Mouse (Mus musculus) heart, postnatal 0 days (tissue): Measurements from ENCODE around the gene Foxc2. TPM values are rescaled to one million over a fixed set of nuclear protein-coding genes. Genes with fewer than 3 reads are reported as not detected.

Experiments
- ATAC-seq: fragments of 200-750 bp; cut with Nextera tagmentation; 2 replicates; pipeline ENCODE4 v1.8.0; 2017; ENCODE audit warnings: low read depth, moderate number of reproducible peaks, moderate library complexity; ENCODE audit not compliant: insufficient read depth
- DNase-seq: peaks from one replicate; pipeline ENCODE4 v3.0.0-alpha.2; 2016; ENCODE audit warnings: low spot score
- H3K27ac ChIP-seq: fragments of 300-500 bp; sonication (generic); 2 replicates; pipeline ENCODE4 v1.5.1; 2014; ENCODE audit warnings: low read depth, mild to moderate bottlenecking
- H3K27me3 ChIP-seq: fragments of 300-500 bp; sonication (generic); 2 replicates; pipeline ENCODE4 v1.6.1; 2014; ENCODE audit warnings: low read length, mixed read lengths; ENCODE audit not compliant: control insufficient read depth, insufficient read depth
- H3K36me3 ChIP-seq: fragments of 300-500 bp; sonication (generic); replicated peaks from 2 replicates; pipeline ENCODE4 v1.6.1; 2014; ENCODE audit warnings: low read length, mixed read lengths; ENCODE audit not compliant: control insufficient read depth, insufficient read depth
- H3K4me1 ChIP-seq: fragments of 300-500 bp; sonication (generic); 2 replicates; pipeline ENCODE4 v1.6.1; 2014; ENCODE audit warnings: antibody characterized with exemption; ENCODE audit not compliant: control insufficient read depth, insufficient read depth
- H3K4me2 ChIP-seq: fragments of 300-500 bp; sonication (generic); 2 replicates; pipeline ENCODE4 v1.6.1; 2014; ENCODE audit warnings: low read depth, mild to moderate bottlenecking, low read length, moderate library complexity
- H3K4me3 ChIP-seq: fragments of 300-500 bp; sonication (generic); 2 replicates; pipeline ENCODE4 v1.5.1; 2014; ENCODE audit warnings: low read depth, low read length
- H3K9ac ChIP-seq: fragments of 300-500 bp; sonication (generic); replicated peaks from 2 replicates; pipeline ENCODE4 v1.6.1; 2014; ENCODE audit warnings: low read depth, low read length, mixed read lengths
- H3K9me3 ChIP-seq: fragments of 300-500 bp; sonication (generic); replicated peaks from 2 replicates; pipeline ENCODE4 v1.6.1; 2016; ENCODE audit warnings: low read length; ENCODE audit not compliant: control insufficient read depth
- CTCF ChIP-seq: IDR thresholded peaks from 2 replicates; pipeline ENCODE4 v1.5.1; 2016; ENCODE audit warnings: antibody characterized with exemption, control low read depth, low read depth
- EP300 ChIP-seq: IDR thresholded peaks from 2 replicates; pipeline ENCODE4 v1.6.1; 2016; ENCODE audit warnings: antibody characterized with exemption, low read depth
- WGBS: fragments of 180-500 bp; shearing (Covaris S2); extraction: QIAGEN DNeasy Blood & Tissue Kit; methylation state at CpG from one replicate; pipeline ENCODE4 v1.1.7; 2014; 5-methylcytosine and 5-hydroxymethylcytosine counted together
- polyA plus RNA-seq: library from polyadenylated mRNA; unstranded; fragments of >200 nt; fragmentation: Nextera tagmentation; extraction: Ambion mirVana; gene quantifications from 2 replicates; pipeline ENCODE4 v1.2.1, GENCODE M21; 2015
- total RNA-seq: library from RNA; depleted of rRNA; stranded (reverse); fragments of >200 nt; gene quantifications from 2 replicates; pipeline ENCODE4 v1.2.3, GENCODE M21; 2014; ENCODE audit warnings: low replicate concordance; rRNA removed

Foxc2 gene
- total RNA-seq: 6.6 and 16.4 TPM in 2 replicates
- 2.5 and 3.3 TPM in 2 replicates for polyA plus RNA-seq

DNA sequence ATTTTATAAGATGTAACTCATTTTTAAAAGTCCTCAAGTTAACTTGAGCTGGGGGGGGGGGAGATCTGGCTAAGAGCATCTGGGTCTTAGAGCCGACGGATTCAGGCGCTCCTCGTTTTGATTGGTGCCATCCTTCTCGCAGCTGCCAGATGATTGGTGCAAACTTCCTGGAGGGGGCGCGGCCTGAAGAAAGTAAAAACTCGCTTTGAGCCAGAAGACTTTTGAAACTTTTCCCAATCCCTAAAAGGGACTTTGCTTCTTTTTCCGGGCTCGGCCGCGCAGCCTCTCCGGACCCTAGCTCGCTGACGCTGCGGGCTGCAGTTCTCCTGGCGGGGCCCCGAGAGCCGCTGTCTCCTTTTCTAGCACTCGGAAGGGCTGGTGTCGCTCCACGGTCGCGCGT lies at the start of gene Foxc2:
Gene Foxc2, plus strand, starts transcription at position 224 of the 400 bp plus-strand sequence.
- under 1% methylated on average over 25 of the region's 25 CpGs for WGBS
- peak within 1 kb of the TSS; percentile 59 for H3K9ac ChIP-seq
- no peaks in the 10 kb centered on the region for H3K4me1 ChIP-seq
- no peaks in the 10 kb centered on the region for H3K9me3 ChIP-seq
- ATAC-seq: peak; percentile 64; the same call in 1 of the 2 replicates
- peaks cover 83% of the 10 kb centered on the region for H3K27me3 ChIP-seq
- DNase-seq: peak; percentile 94
- H3K27ac ChIP-seq: peak within 1 kb of the TSS; percentile 82
- TF ChIP-seq EP300 (no peak), CTCF (no peak)
- no peaks in the 10 kb centered on the region for H3K36me3 ChIP-seq
- H3K4me3 ChIP-seq: peak within 1 kb of the TSS; percentile 58
- peak within 1 kb of the TSS; percentile 65 for H3K4me2 ChIP-seq

DNA sequence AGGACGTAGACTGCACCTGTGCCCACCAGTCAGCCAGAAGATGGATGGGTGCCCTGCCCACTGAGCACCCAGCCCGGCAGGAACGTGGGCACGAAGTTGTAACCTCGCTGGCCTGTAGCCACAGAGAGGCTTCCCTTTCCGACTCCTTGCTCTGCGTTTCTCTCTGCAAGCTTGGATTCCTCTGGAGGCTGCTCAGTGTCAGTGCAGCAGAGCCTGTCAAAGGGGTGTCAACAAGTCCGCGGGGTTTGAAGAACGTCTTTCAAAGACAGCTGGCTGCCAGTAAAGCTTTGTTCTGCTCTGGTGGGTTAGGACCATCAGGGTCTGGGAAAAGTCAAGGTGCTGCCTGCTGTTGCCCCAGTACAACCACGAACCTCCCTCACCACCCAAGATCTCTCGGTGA lies 44.5 kb upstream of the Foxc2 start:
- H3K9me3 ChIP-seq: no peaks in the 10 kb centered on the region
- H3K9ac ChIP-seq: no peak overlapping the region
- ATAC-seq (peak; percentile 33; the same call in 1 of the 2 replicates), DNase-seq (no peak)
- peaks cover 5% of the 10 kb centered on the region; the same call in 1 of the 2 replicates for H3K4me1 ChIP-seq
- H3K27me3 ChIP-seq: peaks cover 83% of the 10 kb centered on the region
- no peak overlapping the region for H3K27ac ChIP-seq
- H3K4me3 ChIP-seq: no peak overlapping the region
- 5% methylated on average over 12 of the region's 12 CpGs for WGBS
- no peak overlapping the region for H3K4me2 ChIP-seq
- H3K36me3 ChIP-seq: no peaks in the 10 kb centered on the region
- no peak for TF ChIP-seq EP300
- TF ChIP-seq CTCF: peak; percentile 35; the same call in 1 of the 2 replicates

DNA sequence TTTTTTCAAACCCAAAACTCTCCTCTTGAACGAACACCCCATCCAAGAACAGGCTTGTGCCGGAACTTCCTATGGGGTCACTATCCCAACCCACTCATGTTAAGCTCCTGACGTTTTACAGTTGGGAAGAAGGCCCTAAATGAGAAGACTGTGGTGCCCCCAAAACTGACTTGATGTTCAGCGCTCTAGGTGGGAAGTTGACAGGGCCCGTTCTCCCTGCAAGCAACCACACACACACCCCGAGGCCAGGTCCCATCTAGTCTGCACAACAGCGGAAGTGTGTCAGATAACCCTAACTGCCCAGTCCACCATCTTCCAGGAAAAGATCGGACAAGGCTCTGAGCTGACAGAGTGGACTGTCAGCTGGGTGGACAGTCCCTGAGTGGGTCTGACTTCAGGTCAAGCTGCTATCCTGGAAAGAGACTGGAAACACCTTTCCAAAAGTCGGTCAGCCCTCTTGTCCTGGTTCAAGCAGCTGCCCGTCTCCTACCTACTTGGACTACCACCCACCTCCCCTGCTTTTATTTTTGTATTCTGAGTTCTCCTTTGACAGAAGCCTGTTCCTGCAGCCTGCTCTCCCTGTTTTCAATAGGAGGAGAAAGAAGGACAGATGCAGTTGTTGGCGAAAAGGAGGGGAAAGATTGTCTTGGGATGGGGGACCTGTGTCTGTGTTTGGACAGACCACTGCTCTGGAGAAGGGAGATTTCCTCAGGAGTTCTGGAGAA lies 43.4 kb upstream of the Foxc2 start:
- TF ChIP-seq CTCF (no peak), EP300 (no peak)
- 0 out of 2 replicates have a peak overlapping the region, but pooled peaks have one; percentile 37 for H3K4me3 ChIP-seq
- H3K36me3 ChIP-seq: no peaks in the 10 kb centered on the region
- H3K27ac ChIP-seq: no peak overlapping the region
- peaks cover 5% of the 10 kb centered on the region; the same call in 1 of the 2 replicates for H3K4me1 ChIP-seq
- WGBS: 17% methylated on average over 11 of the region's 11 CpGs
- H3K4me2 ChIP-seq: no peak overlapping the region
- H3K27me3 ChIP-seq: peaks cover 94% of the 10 kb centered on the region
- ATAC-seq (no peak), DNase-seq (no peak)
- no peak overlapping the region for H3K9ac ChIP-seq
- no peaks in the 10 kb centered on the region for H3K9me3 ChIP-seq

DNA sequence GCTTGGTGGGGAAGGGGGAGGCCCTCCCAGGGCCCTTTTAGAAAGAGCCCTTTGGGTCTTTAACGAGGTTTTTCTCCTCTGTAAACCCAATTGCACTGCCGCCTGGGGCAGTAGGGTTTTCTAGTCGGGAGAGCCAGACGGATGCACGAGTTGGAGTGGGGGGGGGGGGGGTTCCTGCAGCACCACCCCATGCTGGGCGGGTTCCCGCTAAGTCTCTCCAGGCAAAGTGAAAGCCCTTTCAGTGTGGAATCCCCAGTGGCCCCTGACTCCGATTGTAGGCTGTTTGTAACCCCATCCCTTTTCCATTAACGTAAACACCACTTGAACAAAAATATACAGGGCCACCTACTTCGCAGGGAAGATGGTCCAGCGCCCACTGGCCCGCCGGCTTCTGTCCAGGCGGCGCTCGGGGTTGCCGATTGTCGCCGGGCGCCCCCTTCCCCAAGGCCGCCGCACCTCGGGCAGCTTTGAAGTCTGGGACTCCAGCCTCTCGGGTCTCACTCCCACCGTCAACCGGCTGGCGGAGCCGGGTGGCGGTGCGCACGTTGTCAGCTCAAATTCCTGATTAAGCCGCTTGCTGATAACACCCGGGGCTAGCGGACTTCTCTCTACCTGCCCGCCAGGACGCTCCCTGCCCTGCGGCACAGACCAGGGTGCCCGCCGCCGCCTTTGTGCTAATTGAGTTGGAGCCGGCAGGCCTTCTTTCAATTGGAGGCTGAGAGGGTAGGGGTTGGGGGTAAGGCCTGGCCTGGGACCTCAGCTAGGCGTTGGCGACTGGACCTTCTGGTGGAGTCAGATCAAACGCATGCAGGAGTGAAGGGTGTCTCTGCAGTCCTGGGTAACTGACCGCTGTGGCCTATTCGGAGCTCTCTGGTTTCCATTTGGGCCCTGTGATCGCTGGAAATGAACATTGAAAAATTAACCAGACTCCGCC lies 42.5 kb upstream of the Foxc2 start:
- ATAC-seq: no peak
- H3K9ac ChIP-seq: no peak overlapping the region
- 2% methylated on average over 48 of the region's 48 CpGs for WGBS

DNA sequence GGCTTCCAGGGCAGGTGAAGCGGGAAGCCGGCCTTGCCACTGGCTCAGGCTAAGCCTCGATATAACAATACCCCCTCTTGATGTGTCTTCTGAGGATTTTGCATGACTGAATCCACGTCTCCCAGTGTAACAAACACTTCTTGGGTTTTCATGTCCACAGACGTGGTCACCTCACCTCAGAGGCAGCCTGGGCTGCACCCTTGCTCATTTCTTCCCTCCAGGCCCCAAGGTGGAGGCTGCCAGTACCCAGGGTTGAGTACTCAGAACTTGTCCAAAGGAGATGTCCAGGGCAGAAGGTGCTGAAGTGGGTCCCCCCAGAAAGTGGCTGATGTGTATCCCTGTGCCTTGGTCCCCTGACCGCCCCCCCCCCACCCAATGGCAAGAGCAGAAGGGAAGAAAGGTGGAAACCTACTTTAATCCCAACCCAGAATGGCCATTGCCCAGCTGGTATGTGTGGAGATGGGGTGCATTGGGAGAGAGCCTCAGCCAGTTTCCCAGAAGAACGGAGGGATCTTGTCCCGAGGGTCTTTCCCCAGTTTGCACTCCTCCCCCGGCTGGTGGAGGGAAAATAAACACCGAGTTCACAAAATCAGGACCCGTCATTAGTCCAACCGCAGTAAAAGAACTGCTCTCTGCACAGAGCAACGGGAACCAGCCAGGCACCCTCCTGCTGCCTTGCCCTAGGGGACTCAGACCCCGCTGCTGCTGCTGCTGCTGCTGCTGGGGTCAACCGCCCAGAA lies 41.7 kb upstream of the Foxc2 start:
- DNase-seq (no peak), ATAC-seq (no peak)
- H3K27ac ChIP-seq: no peak overlapping the region
- H3K27me3 ChIP-seq: peaks cover 99% of the 10 kb centered on the region
- 0 out of 2 replicates have a peak overlapping the region, but pooled peaks have one; percentile 37 for H3K4me3 ChIP-seq
- H3K36me3 ChIP-seq: no peaks in the 10 kb centered on the region
- H3K4me1 ChIP-seq: peaks cover 5% of the 10 kb centered on the region; the same call in 1 of the 2 replicates
- no peak overlapping the region for H3K4me2 ChIP-seq
- TF ChIP-seq CTCF (no peak), EP300 (no peak)
- no peak overlapping the region for H3K9ac ChIP-seq
- 5% methylated on average over 15 of the region's 15 CpGs for WGBS
- no peaks in the 10 kb centered on the region for H3K9me3 ChIP-seq

More for the DNA sequence above, 42.5 kb upstream of the Foxc2 start:
- Histone ChIP-seq H3K27me3 (peaks cover 98% of the 10 kb centered on the region), H3K4me3 (peak overlapping the region; percentile 37), H3K36me3 (no peaks in the 10 kb centered on the region), H3K4me2 (peak overlapping the region; percentile 51), H3K9me3 (no peaks in the 10 kb centered on the region), H3K4me1 (peaks cover 5% of the 10 kb centered on the region; the same call in 1 of the 2 replicates), H3K27ac (no peak overlapping the region)
- no peak for DNase-seq
- TF ChIP-seq EP300: no peak
- no peak for TF ChIP-seq CTCF
